Mouse (Mus musculus): ENCODE data around the gene Tspan3.

Gene Tspan3

GRCm38 (mm10) chr9:56108174-56108573 is 57.1 kb downstream of the Tspan3 start:
- DNase-seq (ENCODE audit: low spot score): no peak

- DNase-seq (ENCODE audit: low spot score): no peak
Measured at GRCm38 (mm10) chr9:56107527-56107926, 57.8 kb downstream of the Tspan3 start.

DNA sequence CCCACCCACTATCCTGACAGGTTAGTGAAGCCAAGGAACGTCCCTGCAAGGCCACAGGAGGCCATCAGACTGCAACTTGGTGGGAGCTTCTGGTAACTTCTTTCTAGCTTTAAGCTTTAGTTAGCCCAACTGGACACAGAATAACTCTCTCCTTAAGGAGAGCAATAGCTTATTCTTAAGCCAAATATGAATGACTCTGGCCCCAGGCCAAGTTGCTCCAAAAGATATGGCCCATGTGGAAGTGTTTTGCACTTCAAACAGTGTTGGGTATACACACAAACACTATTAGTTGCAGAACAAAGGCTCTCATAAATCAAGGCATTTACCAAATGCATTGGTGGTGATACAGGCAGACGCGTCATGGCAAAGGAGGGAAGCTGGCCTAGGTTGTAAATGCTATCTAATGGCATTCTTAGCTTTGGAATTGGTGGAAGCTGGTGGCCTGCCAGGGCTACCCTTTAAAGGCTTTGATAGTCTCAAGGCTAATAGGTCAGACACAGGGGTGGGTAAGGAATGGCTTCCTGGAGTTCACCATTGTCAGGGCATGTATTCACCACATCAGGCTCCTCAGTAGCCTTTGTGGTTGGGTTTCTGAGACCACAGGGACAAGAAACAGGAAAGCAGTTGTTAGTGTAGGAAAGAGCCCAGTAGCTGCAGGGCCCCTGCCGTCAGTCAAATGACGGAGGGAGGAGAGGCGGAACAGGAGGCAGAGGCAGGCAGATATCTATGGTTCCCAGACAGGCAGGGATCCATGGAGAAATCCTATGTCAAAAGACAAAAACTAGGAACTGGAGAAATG is 58.8 kb downstream of the Tspan3 start:
- no peak for DNase-seq (ENCODE audit: low spot score)

DNA sequence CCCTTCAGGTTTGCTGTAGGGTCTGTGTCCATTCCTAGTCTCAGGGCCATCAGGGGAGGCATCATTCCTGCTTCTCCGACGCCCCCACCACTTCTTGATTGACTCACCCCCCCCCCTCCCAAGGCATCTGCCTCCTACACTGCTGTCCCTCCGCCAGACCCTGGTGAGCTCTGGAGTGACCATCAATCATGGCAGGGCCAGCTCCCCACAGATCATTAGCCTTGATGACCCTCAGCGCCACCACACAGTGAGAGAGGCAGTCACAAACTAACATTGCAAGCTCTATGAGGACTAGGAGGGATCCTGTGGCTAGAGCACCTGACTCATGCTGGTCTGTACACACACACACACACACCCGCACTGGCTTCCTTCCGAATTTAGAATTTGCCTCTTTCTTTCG is 60.4 kb downstream of the Tspan3 start:
- DNase-seq (ENCODE audit: low spot score): no peak

GRCm38 (mm10) chr9:56101022-56101421 is 64.3 kb downstream of the Tspan3 start:
- DNase-seq (ENCODE audit: low spot score): no peak

DNA sequence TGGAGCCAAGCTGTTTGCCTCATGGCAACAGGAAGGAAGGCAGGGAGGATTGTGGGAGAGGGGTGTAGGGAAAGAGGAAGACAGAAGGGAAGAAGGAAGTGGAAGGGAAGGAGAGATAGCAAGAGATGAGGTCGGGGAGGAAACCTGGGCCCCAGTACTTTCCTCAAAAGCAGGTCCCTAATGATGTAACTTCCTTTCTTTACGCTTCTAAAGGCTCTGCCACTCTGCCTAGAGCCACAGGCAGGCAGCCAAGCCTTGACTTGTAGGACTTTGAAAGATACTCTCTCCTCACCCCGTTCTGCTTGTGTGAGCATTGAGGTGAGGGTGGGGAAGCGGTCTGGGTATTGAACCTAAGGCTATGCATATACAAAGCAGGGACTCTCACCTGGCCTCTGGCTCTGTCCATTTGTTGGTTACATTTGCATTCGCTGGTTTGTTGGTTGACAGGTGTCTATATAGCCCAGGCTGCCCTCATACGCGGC is 65.2 kb downstream of the Tspan3 start:
- DNase-seq (ENCODE audit: low spot score): no peak

DNA sequence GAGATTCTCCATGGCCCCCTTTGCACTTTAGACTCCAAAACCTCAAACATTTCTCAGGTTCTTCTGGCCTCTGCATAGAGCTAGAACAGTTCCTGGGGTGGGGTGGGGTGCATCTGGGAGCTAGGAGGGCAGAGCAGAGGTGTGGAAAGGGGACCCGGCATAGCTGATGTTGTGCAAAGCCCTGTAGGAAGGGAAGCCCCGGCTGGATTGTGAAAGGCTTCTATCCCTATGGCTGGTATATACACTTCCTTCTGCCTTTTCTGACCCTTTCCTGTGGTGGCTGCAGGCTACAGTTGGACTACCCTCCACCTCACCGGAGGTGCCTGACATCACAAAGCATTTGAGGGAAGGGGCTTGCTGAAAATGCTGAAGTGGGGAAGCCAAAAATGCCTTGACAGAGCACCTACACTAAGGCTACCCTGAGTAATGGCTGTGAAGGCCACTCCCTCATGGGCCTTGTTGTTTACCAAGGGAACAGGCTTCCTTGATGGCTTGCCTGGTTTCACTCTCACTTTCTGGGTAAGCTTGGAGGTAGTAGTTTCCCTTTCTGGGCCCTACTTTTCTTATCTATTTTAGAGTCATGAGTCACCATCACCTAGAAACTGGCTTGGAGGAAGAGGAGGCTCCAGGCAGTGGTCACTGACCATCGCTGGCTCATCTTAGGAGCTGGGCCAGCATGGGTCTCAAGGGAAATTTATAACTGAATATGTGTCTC is 67.5 kb downstream of the Tspan3 start:
- no peak for DNase-seq (ENCODE audit: low spot score)

- no peak for DNase-seq (ENCODE audit: low spot score)
Measured at GRCm38 (mm10) chr9:56092102-56092501, 73.2 kb downstream of the Tspan3 start.

DNA sequence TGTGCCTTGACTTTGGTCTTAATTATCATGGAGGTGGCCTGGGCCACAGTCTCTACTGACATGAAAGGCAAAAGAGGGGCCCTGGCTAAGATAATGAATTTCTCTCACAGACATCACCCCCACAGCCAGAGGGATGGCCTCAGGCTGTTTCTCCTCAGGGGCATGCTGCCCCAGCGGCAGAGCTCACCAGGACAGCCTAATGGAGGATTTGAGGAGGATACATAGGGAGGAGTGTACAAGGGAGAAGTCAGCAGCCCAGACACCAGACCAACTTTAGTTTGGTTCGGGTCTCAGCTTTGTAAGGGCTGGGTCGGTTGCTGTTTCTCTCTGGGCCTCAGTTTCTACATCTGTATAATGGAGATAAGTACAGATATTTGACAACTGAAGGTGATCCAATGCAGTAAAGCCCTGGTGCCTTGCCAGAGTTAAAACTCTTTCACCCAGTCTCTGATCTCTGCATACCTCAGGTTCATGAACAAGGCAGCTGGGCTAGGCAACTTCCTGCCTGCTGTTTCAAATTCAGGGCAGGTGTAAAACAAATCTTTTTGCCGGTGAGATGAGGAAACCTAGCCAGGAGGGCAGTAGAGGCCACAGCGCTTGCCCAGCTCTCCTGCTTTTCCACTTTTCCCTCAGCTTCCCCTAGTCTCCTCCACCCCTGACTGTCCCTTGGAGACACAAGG is 74.6 kb downstream of the Tspan3 start:
- DNase-seq (ENCODE audit: low spot score): no peak

DNA sequence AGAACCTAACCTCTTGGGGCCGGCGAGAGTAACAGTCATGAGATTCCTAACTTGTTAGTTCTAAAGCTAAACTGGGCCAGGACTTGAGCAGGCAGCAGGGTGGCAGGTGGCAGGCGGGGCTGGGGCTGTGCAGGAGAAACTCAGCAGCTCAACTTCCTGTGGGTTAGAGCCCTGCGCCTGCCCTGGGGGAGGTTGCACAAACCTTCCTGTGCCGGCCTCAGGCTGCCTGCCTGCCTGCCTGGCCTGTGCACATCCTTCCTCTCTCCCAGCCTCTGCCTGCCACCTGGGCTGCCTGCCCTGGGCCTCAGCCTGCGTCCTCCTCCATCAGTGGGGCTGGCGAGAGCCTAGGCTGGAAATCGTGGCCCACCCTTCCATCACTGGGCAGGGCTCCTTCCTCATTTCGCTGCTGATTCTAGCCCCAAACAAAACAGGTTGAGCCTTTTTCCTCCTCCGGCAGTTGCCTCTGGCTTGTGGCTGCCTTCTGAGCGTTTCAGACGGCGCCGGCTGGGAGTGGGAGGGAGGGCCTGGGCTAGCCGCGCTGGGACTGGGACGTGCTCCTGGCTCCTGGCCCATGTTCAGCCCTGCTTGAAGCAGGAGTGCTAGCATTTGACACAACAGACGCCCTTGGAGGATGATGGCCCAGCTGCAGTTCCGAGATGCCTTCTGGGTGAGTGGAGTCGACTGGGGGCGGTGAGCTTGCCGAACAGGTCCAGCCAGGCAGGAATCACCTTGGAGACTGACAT is 75.3 kb downstream of the Tspan3 start, which contains the start of gene Pstpip1:
Pstpip1 (plus strand) TSS at position 185 of the 743 bp plus-strand sequence.
- DNase-seq (ENCODE audit: low spot score): no peak

- no peak for DNase-seq (ENCODE audit: low spot score)
Measured at GRCm38 (mm10) chr9:56086524-56086923, 78.8 kb downstream of the Tspan3 start.
